Mouse (Mus musculus) heart, postnatal 0 days (tissue): ENCODE measurements at regions not wholly inside any gene's neighbourhood (a gene's known extent, or its start where the extent isn't known, plus 50 kb on each side); places are given as distances from the start of the nearest gene placed in this dataset.

ENCODE experiments used
- ATAC-seq: fragments of 200-750 bp; cut with Nextera tagmentation; 2 replicates; pipeline ENCODE4 v1.8.0; 2017; ENCODE audit warnings: low read depth, moderate number of reproducible peaks, moderate library complexity; ENCODE audit not compliant: insufficient read depth
- DNase-seq: peaks from one replicate; pipeline ENCODE4 v3.0.0-alpha.2; 2016; ENCODE audit warnings: low spot score
- H3K27ac ChIP-seq: fragments of 300-500 bp; sonication (generic); 2 replicates; pipeline ENCODE4 v1.5.1; 2014; ENCODE audit warnings: low read depth, mild to moderate bottlenecking
- H3K27me3 ChIP-seq: fragments of 300-500 bp; sonication (generic); 2 replicates; pipeline ENCODE4 v1.6.1; 2014; ENCODE audit warnings: low read length, mixed read lengths; ENCODE audit not compliant: control insufficient read depth, insufficient read depth
- H3K36me3 ChIP-seq: fragments of 300-500 bp; sonication (generic); replicated peaks from 2 replicates; pipeline ENCODE4 v1.6.1; 2014; ENCODE audit warnings: low read length, mixed read lengths; ENCODE audit not compliant: control insufficient read depth, insufficient read depth
- H3K4me1 ChIP-seq: fragments of 300-500 bp; sonication (generic); 2 replicates; pipeline ENCODE4 v1.6.1; 2014; ENCODE audit warnings: antibody characterized with exemption; ENCODE audit not compliant: control insufficient read depth, insufficient read depth
- H3K4me2 ChIP-seq: fragments of 300-500 bp; sonication (generic); 2 replicates; pipeline ENCODE4 v1.6.1; 2014; ENCODE audit warnings: low read depth, mild to moderate bottlenecking, low read length, moderate library complexity
- H3K4me3 ChIP-seq: fragments of 300-500 bp; sonication (generic); 2 replicates; pipeline ENCODE4 v1.5.1; 2014; ENCODE audit warnings: low read depth, low read length
- H3K9ac ChIP-seq: fragments of 300-500 bp; sonication (generic); replicated peaks from 2 replicates; pipeline ENCODE4 v1.6.1; 2014; ENCODE audit warnings: low read depth, low read length, mixed read lengths
- H3K9me3 ChIP-seq: fragments of 300-500 bp; sonication (generic); replicated peaks from 2 replicates; pipeline ENCODE4 v1.6.1; 2016; ENCODE audit warnings: low read length; ENCODE audit not compliant: control insufficient read depth
- CTCF ChIP-seq: IDR thresholded peaks from 2 replicates; pipeline ENCODE4 v1.5.1; 2016; ENCODE audit warnings: antibody characterized with exemption, control low read depth, low read depth
- EP300 ChIP-seq: IDR thresholded peaks from 2 replicates; pipeline ENCODE4 v1.6.1; 2016; ENCODE audit warnings: antibody characterized with exemption, low read depth
- WGBS: fragments of 180-500 bp; shearing (Covaris S2); extraction: QIAGEN DNeasy Blood & Tissue Kit; methylation state at CpG from one replicate; pipeline ENCODE4 v1.1.7; 2014; 5-methylcytosine and 5-hydroxymethylcytosine counted together

- Histone ChIP-seq H3K4me2 (no peak overlapping the region), H3K27me3 (no peaks in the 10 kb centered on the region), H3K27ac (no peak overlapping the region), H3K4me1 (no peaks in the 10 kb centered on the region), H3K4me3 (no peak overlapping the region), H3K36me3 (no peaks in the 10 kb centered on the region), H3K9ac (no peak overlapping the region), H3K9me3 (no peaks in the 10 kb centered on the region)
- ATAC-seq: no peak
- DNase-seq: no peak
- 71% methylated on average over 12 of the region's 12 CpGs for WGBS
- TF ChIP-seq EP300 (no peak), CTCF (no peak)
These were observed 498.9 kb downstream of the Dok5 start for GRCm38 (mm10) chr2:171230536-171230935.

- no peaks in the 10 kb centered on the region for H3K4me1 ChIP-seq
- H3K27me3 ChIP-seq: no peaks in the 10 kb centered on the region
- no peak overlapping the region for H3K4me2 ChIP-seq
- no peaks in the 10 kb centered on the region for H3K36me3 ChIP-seq
- WGBS: 66% methylated on average over 3 of the region's 3 CpGs
- H3K4me3 ChIP-seq: no peak overlapping the region
- ATAC-seq (no peak), DNase-seq (no peak)
- no peak overlapping the region for H3K27ac ChIP-seq
- no peak for TF ChIP-seq EP300
- no peak for TF ChIP-seq CTCF
- no peak overlapping the region for H3K9ac ChIP-seq
- H3K9me3 ChIP-seq: no peaks in the 10 kb centered on the region
These were observed 496.6 kb downstream of the Dok5 start for GRCm38 (mm10) chr2:171228229-171228628.

- no peak for TF ChIP-seq CTCF
- no peak for TF ChIP-seq EP300
- H3K27me3 ChIP-seq: no peaks in the 10 kb centered on the region
- H3K4me1 ChIP-seq: no peaks in the 10 kb centered on the region
- no peak overlapping the region for H3K27ac ChIP-seq
- WGBS: 73% methylated on average over 6 of the region's 6 CpGs
- no peak overlapping the region for H3K4me2 ChIP-seq
- ATAC-seq (no peak), DNase-seq (no peak)
- no peak overlapping the region for H3K9ac ChIP-seq
- H3K4me3 ChIP-seq: no peak overlapping the region
- no peaks in the 10 kb centered on the region for H3K9me3 ChIP-seq
- no peaks in the 10 kb centered on the region for H3K36me3 ChIP-seq
These were observed 482.2 kb downstream of the Dok5 start for GRCm38 (mm10) chr2:171213792-171214191.

- H3K4me3 ChIP-seq: no peak overlapping the region
- no peaks in the 10 kb centered on the region for H3K36me3 ChIP-seq
- no peak overlapping the region for H3K4me2 ChIP-seq
- 0 out of 2 replicates have a peak, but pooled peaks cover 3% of the 10 kb centered on the region for H3K9me3 ChIP-seq
- no peak overlapping the region for H3K27ac ChIP-seq
- no peak for TF ChIP-seq EP300
- TF ChIP-seq CTCF: no peak
- DNase-seq (no peak), ATAC-seq (no peak)
- no peaks in the 10 kb centered on the region for H3K27me3 ChIP-seq
- H3K4me1 ChIP-seq: no peaks in the 10 kb centered on the region
- WGBS: 76% methylated on average over 7 of the region's 7 CpGs
- H3K9ac ChIP-seq: no peak overlapping the region
These were observed 464.9 kb downstream of the Dok5 start for GRCm38 (mm10) chr2:171196472-171196871.

- H3K4me3 ChIP-seq: no peak overlapping the region
- H3K4me1 ChIP-seq: no peaks in the 10 kb centered on the region
- no peak overlapping the region for H3K4me2 ChIP-seq
- TF ChIP-seq EP300: no peak
- TF ChIP-seq CTCF: no peak
- H3K9me3 ChIP-seq: 0 out of 2 replicates have a peak, but pooled peaks cover 3% of the 10 kb centered on the region
- no peaks in the 10 kb centered on the region for H3K27me3 ChIP-seq
- no peaks in the 10 kb centered on the region for H3K36me3 ChIP-seq
- H3K9ac ChIP-seq: no peak overlapping the region
- no peak overlapping the region for H3K27ac ChIP-seq
- no peak for ATAC-seq
- DNase-seq: no peak
- 71% methylated on average over 5 of the region's 5 CpGs for WGBS
These were observed 460.6 kb downstream of the Dok5 start for GRCm38 (mm10) chr2:171192181-171192580.
